Mouse (Mus musculus): ENCODE data around the gene Ubp1. TPM values are rescaled to one million over a fixed set of nuclear protein-coding genes. Genes with fewer than 3 reads are reported as not detected.

The Ubp1 gene
- polyA plus RNA-seq (2017; shearing (Covaris generic)), result 79.3 TPM

GRCm38 (mm10) chr9:113930534-113931374 is at the start of gene Ubp1:
Ubp1 (plus strand) TSS chr9:113930934.

Other genes starting within 250 kb of the Ubp1 start
- gene Pdcd6ip, start 222.7 kb upstream of the Ubp1 start, polyA plus RNA-seq (2017; shearing (Covaris generic)), result 230 TPM
- gene Clasp2, start 189.5 kb upstream of the Ubp1 start, polyA plus RNA-seq (2017; shearing (Covaris generic)), result 24.3 TPM
- gene Fbxl2, start 115.3 kb downstream of the Ubp1 start, polyA plus RNA-seq (2017; shearing (Covaris generic)), result 3.9 TPM
- gene Susd5, start 126.2 kb downstream of the Ubp1 start, polyA plus RNA-seq (2017; shearing (Covaris generic)), result not detected